Mouse (Mus musculus) kidney, postnatal 25 days (tissue): ENCODE results near the gene 2210408I21Rik.
"Not testable (repeated sequence)": the region's sequence is repeated elsewhere in the genome, so short reads cannot be mapped to it uniquely, and the experiment has no call there.

Experiments
- DNase-seq, 2 experiments: peaks; one replicate each; pipeline ENCODE4 v3.0.0; 2021; ENCODE audit warnings: mixed read lengths in 2 of 2

Gene 2210408I21Rik

DNA sequence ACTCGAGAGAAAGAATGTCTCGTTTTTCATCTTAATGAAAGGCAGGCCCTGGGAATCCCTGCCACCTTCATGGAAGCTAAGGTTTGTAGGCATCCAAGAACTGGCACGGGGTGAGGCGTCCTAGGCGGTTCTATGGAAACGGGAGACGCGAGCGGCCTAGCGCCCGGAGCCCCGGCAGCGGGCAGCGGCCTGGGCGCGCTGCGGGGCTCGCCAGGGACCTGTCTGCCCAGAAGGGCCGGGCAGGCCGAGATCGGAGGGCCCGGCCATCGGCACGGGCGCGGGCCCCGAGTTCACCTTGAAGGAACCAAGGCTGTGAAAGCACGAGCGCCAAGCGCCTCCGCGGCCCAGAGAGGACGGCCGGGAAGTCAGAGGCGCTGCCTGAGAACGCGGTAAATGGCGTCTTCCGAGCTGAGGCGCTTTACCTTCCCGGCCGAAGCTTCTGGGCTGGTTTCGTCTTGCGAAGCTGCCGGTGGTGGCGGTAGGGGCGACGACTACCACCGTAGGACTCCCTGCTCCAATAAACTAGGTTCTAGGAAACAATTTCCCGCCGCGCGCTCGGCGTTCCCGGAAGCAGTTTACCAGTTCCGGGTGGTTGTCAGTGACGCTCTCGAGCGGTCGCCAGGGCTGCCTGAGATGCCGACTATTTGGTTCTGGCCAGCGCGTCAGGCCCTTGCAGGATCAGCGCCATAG, at the start of gene 2210408I21Rik, which contains the start of gene Slf1:
2210408I21Rik (plus strand) TSS at position 610 of the 690 bp plus-strand sequence.
Slf1 (minus strand) TSS at position 543 of the 690 bp plus-strand sequence.
- peak; percentile 91 to 93 for DNase-seq

GRCm38 (mm10) chr13:77092876-77093275, 42.5 kb upstream of the 2210408I21Rik start:
- not testable (repeated sequence) for DNase-seq

GRCm38 (mm10) chr13:77107734-77108133, 27.6 kb upstream of the 2210408I21Rik start:
- DNase-seq: no peak

- DNase-seq: no peak
Measured at GRCm38 (mm10) chr13:77118695-77119094, 16.6 kb upstream of the 2210408I21Rik start.

DNA sequence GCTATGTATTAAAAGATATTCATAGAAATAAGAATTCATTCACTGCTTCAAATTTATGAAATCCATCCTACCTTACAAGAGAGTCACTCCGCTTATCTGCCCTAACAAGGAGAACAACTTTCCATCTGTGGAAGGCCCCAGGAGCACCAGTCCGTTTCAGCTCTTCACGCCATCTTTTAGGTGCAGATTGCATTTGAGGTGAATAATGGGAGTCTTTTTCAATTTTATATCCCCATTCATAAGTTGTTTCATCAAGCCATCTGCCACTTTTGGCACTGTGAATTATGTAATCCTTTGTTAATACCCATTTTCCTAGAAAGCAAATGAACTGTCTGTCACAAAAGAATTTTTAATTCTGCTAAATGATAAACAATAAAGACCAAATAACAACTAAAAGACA, 10.2 kb upstream of the 2210408I21Rik start:
- DNase-seq: no peak

DNA sequence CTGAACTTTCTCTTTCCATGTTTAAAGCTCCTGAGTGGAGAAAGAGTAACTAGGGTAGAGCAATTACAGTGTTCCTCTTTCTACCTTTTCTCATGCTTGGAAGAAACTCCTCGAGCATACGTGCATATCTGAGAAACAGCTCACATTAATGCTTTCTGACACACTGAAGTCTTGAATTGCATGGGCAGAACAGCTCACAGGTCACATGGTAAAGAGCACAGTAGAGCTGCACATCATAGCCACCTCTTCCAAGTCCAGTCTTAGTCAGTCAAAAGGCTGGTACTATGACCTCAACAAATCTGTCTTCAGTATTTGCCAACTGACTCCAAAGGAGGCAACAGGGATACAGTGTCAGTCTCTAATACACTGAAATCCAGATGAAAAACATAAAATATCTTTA, 7.1 kb upstream of the 2210408I21Rik start:
- no peak for DNase-seq

GRCm38 (mm10) chr13:77131132-77131531, 4.2 kb upstream of the 2210408I21Rik start:
- DNase-seq: no peak

DNA sequence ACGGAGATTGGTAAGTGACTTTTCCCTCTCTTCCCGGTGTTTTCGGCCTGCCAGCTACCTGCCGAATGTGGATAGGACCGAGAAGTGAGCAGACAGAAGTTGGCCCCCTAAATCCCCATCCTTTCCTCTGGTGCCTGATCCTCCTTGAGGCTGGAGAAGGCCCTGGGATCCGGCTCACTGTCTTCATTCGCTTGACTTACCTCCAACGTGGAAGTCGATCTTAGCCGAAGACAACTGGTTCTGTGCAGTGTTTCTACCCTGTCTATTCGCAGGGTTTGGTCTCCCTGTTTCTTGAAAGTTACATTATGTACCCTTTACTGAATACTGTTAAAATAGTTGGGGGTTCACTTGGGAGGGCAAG, 261 bp downstream of the 2210408I21Rik start:
- no peak for DNase-seq

- DNase-seq: no peak
Measured at GRCm38 (mm10) chr13:77140890-77141289, 5.5 kb downstream of the 2210408I21Rik start.

DNA sequence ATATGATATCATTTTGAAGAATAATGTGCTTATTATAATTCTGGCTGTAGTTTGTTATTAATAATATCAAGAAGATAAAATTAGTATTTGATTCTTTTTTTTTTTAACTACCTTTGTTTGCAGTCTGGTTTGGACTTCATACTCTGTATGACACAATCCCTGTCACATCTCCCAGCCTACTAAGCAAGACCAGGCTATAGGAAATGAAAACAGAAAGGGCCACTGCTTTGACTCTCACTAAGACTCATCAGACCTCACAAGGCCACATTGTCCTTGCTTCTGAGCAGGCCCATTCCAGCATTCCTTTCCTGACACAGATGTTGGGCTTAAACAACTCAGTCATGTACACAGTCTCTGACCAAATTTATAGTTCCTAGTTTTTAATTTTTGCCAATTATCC, 42.6 kb downstream of the 2210408I21Rik start:
- DNase-seq: no peak

- DNase-seq: peak in 1 of 2 experiments; percentile 29
Measured at GRCm38 (mm10) chr13:77190606-77191005, 55.3 kb downstream of the 2210408I21Rik start.

GRCm38 (mm10) chr13:77192201-77192600, 56.9 kb downstream of the 2210408I21Rik start:
- DNase-seq: no peak

- no peak for DNase-seq
Measured at GRCm38 (mm10) chr13:77208764-77209418, 73.6 kb downstream of the 2210408I21Rik start.

- no peak for DNase-seq
Measured at GRCm38 (mm10) chr13:77213196-77213595, 77.9 kb downstream of the 2210408I21Rik start.

- no peak for DNase-seq
Measured at GRCm38 (mm10) chr13:77215460-77215859, 80.1 kb downstream of the 2210408I21Rik start.

DNA sequence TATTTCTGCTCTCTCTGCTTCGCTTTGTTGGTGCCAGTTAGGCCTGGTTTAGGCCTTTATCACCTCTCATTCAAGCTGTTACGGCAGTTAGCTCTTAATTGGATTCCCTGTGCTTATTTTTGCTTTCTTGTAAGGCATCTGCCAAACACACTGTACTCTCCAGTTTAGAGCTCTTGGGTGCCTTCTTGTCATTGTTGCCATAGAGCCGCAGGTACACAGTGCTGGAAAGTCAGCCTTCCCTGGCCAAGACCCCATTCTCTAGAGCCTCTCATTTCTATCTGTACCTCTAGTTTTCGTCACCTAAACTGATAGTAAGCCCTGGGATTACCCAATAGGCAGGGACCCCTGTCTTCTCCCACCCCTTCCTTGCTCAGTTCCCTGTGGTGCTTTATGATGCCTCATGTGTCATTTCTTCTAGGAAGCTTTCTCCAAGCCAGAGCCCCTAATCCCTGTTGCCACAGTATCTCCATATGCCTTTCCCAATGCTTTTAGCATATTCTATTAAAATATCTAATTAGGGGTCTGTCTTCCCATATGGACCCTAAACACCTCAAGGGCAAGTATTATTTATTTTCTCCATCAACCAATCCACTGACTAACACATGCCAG, 82.4 kb downstream of the 2210408I21Rik start:
- DNase-seq: no peak

DNA sequence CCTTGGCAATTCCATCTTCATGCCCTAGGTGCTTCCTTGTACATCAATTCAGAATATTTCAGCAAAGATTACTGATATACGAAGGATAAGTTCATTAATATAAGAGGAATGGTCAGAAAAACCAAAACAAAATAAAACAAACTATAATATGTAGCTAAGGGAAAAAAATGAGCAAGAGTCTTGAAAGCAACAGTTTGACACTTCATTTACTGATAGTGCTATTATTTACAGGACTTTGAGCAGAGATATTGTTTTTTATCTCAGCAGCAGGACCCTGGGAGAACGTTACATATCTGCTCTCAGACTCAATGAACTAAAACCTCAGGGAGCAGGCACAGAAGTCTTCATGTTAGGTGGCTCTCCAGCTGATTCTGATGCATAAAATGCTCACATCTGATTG, 85.7 kb downstream of the 2210408I21Rik start:
- DNase-seq: no peak

- no peak for DNase-seq
Measured at GRCm38 (mm10) chr13:77256541-77256940, 121.2 kb downstream of the 2210408I21Rik start.

GRCm38 (mm10) chr13:77262715-77263338, 127.5 kb downstream of the 2210408I21Rik start:
- DNase-seq: no peak

GRCm38 (mm10) chr13:77263400-77264179, 128.2 kb downstream of the 2210408I21Rik start:
- no peak for DNase-seq

DNA sequence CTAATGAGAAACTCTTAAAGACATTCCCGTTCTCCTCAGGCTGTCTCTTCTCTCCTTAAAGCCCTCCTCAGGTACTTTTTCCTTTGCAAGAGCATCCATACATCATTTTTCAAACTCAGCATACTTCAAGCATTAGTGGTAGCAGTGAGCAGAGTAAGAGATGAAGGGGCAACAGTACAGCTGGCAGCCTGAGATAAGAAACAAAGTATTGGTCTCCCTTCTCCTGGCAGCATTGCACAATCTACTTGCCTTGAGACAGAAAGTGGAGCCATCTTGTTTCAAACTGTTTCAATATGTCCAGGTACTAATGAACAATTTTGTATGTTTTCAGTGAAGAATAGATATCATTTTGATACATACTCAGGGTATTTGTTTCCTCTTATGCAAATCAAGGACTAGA, 129.1 kb downstream of the 2210408I21Rik start:
- no peak for DNase-seq

GRCm38 (mm10) chr13:77275172-77275747, 139.9 kb downstream of the 2210408I21Rik start:
- DNase-seq: no peak
